Mouse (Mus musculus) C2C12 (cell line): ENCODE results near the gene Olfr209.

ENCODE experiments used
- MAX ChIP-seq: IDR thresholded peaks from one replicate; pipeline ENCODE4 v1.6.1; 2011; ENCODE audit warnings: mild to moderate bottlenecking, control low read depth
- MYOG ChIP-seq: IDR thresholded peaks from one replicate; pipeline ENCODE4 v1.6.1; 2011; ENCODE audit not compliant: control insufficient read depth, insufficient read length; ENCODE audit errors: extremely low read depth

DNA sequence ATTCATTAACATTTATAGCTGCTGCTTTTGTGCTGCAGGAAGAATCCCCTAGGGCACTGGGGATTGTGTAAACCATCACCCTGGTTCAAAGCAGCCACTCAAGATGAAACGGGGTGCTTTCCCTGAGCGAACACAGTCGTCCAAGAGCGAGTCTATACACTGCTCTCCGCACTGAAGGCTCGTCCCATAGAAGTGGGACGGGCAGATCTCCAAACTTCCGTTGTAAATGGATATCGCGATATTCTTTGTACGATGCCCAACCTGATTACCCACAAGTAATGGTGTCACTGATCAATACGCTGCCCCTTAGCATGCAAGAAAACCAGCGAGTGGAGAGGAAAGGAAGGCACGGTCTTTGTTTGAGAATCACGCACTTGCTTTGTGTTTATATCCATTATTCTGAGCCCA lies 45.6 kb upstream of the Olfr209 start:
- no peak for TF ChIP-seq MYOG
- TF ChIP-seq MAX: no peak
